Mouse (Mus musculus): ENCODE data around the gene Ppp1r11. TPM values are rescaled to one million over a fixed set of nuclear protein-coding genes. Genes with fewer than 3 reads are reported as not detected.
A peak's percentile ranks its signal among the peaks of the same experiment; 100 is the strongest.

The Ppp1r11 gene
- total RNA-seq, 2 experiments from 2014 or later: 122 to 145 TPM

- DNase-seq (ENCODE audit: extremely low spot score in 1 of 2, low spot score in 1 of 2): no peak
These were observed 18.9 kb upstream of the Ppp1r11 start for GRCm38 (mm10) chr17:36970316-36970890.

DNA sequence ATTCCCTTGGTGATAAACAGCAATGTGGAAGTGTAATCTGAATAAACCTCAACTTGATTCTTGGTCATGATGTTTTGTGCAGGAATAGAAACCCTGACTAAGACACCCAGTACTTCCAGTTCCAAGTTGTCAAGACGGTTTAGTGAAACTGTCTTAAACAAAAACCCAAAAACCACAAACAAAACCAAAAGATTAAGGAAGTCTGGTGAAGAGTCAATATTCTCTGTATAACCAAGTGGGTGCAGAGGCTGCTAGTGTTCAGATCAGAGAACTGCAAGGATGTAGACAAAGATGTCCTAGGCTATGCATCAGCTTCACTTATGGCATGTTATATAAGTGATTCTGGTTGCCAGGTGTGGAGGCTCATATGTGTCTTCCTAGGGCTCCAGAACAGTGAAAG is 15.3 kb upstream of the Ppp1r11 start:
- no peak for DNase-seq (ENCODE audit: extremely low spot score in 1 of 2, low spot score in 1 of 2)

GRCm38 (mm10) chr17:36961125-36961524 is 9.6 kb upstream of the Ppp1r11 start:
- DNase-seq (ENCODE audit: extremely low spot score in 1 of 2, low spot score in 1 of 2): no peak

DNA sequence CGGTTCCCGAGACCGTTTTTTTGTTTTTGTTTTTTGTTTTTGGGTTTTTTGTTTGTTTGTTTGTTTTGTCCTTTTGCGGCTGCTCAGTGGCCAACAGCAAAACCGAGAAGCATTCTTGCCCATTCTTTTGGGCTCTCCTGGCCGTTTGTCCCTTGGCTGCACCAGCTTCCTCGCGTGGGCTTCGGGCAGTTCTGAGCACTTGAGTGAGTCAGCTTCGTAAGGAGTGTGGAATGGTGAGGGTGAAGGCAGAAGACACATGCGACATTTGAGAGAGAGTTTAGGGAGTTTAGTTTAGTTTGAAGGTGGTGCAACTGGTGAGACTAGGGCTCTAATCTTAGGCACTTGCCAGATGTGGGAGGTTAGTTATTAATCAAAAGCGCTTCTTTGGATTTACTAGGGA is 7.3 kb upstream of the Ppp1r11 start:
- DNase-seq (ENCODE audit: extremely low spot score in 1 of 2, low spot score in 1 of 2): no peak

DNA sequence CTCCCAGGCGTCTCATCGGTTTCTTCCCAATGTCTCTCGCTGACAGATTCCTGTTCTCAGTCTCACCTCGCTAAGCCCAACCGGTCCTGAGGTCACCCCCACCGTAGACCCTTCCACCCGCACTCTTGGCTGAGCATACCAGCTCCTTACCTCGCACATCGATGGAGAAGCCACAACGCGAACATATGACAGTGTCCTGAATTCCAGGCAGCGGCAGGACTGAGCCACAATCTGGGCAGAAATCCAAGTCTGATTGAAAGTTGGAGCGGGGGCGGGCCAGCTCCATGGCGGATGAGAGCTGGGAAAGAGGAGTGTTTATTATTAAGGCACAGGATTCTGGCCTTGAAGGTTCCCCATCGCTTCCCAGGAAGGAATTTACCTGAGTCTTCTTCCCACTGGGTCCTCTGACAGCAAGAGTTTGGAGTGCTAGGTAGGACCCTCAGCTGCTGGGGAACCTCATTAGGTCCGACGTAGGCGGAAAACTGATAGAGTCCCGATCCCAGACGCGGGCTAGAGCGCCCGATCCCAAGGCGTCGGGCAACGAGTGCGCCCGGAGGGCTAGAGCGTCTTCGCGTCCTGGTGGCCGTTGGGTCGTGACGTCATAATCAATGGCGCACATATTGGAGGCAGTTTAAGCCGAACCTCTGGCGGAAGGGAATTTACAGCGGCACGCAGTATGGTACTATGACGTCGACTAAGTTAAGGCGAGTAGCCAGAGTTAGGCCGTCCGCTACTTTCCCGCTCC is 6.6 kb upstream of the Ppp1r11 start, which contains the start of the genes Znrd1 and Znrd1as:
Gene Znrd1 (minus strand): TSS at position 561 of the 745 bp plus-strand sequence.
Gene Znrd1as (plus strand): TSS at position 594 of the 745 bp plus-strand sequence.
- DNase-seq (ENCODE audit: extremely low spot score in 1 of 2, low spot score in 1 of 2): peak; percentile 84 to 88

DNA sequence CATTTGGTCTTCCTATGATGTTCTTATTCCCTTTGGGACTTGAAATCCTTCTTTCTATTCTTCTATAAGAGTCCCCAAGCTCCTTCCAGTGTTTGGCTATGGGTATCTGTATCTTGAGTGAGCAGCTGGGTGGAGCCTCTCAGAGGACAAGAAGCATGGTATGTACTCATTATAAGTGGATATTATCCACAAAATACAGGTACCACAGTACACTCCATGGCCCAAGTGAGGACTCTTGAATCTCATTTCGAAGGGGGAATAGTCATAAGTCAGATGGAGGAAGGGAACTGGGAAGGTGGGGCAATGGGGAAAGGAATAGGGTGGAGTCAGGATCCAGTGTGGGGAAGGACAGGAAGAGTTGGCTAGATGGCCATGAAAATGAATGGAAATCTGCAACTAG is 1.5 kb upstream of the Ppp1r11 start:
- no peak for DNase-seq (ENCODE audit: extremely low spot score in 1 of 2, low spot score in 1 of 2)

GRCm38 (mm10) chr17:36952631-36953030 is 1.1 kb upstream of the Ppp1r11 start:
- no peak for DNase-seq (ENCODE audit: extremely low spot score in 1 of 2, low spot score in 1 of 2)

DNA sequence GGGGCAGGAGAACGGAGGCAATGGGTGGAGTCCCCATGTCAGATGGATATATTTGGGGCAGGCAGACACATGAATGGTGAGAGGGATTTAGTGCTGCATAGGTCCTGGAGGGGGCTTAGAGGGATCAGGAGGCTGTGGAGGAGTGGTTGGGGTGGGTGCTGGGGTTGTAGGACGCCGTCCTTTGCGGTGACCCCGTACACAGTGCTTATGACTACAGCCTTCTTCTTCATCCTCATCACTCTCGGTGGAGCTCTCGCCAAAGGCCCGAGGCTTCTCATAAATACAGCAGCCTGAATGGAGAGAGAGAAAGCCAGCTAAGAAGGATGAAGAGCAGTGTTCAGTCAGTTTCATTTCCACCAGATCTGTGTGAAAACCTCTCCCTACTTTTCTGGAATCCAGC is 2.3 kb downstream of the Ppp1r11 start:
- no peak for DNase-seq (ENCODE audit: extremely low spot score in 1 of 2, low spot score in 1 of 2)

DNA sequence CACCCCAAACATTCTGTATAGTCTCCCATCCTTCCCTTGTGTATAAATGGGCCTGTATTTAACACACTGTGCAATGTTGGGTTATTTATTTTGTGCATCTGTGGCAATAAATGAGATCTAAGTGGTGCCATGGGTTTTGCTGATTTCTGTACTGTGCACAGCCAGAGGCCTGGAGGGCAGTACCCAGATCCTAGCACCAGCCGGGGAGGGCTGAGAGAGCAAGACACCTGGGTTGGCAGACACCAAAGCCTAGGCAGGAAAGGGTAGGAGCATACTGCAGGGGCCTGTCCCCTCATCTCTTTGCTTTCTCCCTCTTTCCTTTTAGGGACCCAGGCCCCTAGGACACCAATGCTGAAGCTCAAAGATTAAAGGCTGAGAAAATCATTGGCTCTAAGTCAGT is 3.3 kb downstream of the Ppp1r11 start:
- no peak for DNase-seq (ENCODE audit: extremely low spot score in 1 of 2, low spot score in 1 of 2)

DNA sequence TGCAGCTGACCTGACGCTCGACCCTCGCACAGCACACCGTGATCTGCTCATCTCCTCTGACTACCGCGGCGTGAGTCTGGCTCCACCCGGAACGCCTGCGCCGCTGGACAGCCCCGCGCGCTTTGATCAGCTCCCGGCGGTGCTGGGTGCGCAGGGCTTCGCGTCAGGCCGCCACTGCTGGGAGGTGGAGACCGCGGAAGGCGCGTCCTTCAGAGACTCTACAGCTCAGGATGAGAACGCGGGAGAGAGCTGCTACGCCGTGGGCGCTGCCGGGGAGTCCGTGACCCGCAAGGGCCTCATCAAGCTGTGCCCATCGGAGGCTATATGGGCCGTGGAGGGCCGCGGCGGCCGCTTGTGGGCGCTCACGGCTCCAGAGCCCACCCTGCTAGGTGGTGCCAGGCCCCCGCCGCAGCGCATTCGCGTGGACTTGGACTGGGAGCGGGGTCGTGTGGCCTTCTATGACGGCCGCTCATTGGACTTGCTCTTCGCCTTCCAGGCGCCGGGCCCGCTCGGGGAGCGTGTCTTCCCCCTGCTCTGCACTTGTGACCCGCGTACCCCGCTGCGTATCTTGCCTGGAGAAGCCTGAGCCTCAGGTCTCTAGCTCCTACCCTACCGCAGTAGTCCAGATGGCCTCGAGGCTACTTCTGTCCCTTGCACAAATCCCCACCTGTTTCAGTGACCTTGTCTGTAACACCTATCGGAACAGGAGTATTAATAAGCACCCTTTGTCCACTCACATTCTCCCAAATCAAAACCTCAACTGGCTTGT is 4.3 kb downstream of the Ppp1r11 start:
- peak; percentile 52 to 63 for DNase-seq (ENCODE audit: extremely low spot score in 1 of 2, low spot score in 1 of 2)

DNA sequence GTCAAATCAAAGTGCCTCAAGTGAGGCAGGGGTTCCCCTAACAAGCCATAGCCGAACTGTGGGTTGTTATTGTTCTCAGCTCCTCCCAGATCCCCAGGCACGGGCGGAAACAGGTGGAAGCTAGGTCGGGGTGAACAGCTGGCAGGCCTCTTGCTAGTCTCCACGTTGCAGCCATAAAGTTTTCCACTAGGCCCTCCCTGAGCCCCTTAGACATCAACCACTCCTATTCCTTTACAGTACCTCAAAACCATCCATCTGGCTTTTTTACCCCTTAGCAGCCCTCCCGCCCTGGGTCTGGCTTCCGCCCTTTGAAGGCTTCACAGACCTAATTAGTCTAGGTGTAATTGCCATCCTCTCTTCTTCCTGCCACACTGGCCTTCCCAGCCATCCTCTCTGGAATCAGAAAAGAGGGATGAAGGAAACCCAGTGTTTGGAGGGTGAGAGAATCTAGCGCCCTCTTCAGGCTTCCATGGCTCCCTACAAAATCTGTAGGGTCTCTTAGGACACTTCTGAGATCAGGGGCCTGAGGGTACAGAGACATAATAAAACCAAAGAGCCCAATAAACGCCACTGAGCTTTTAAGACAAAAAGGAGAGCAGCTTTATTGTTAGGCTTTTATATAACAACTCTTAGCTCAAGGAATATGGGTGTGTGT is 7.3 kb downstream of the Ppp1r11 start:
- DNase-seq (ENCODE audit: extremely low spot score in 1 of 2, low spot score in 1 of 2): no peak

DNA sequence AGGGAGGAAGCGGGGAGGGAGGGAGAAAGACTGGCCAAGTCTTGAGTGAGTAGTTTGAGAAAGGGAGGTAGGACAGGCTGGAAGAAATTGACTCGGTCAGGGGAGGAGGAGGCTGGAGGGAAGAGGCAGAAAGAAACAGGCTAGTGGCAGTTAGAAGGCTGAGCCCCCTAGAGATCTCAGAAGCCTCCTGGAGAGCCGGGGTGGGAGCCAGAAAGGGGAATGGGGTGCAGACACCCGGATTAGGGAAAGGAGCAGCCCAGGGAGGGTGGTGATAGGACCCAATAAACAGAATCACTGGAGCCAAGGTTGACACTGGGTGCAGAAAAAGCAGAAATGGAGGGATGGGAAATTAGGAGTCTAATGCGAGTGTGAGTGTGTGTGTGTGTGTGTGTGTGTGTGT is 7.8 kb downstream of the Ppp1r11 start:
- no peak for DNase-seq (ENCODE audit: extremely low spot score in 1 of 2, low spot score in 1 of 2)

DNA sequence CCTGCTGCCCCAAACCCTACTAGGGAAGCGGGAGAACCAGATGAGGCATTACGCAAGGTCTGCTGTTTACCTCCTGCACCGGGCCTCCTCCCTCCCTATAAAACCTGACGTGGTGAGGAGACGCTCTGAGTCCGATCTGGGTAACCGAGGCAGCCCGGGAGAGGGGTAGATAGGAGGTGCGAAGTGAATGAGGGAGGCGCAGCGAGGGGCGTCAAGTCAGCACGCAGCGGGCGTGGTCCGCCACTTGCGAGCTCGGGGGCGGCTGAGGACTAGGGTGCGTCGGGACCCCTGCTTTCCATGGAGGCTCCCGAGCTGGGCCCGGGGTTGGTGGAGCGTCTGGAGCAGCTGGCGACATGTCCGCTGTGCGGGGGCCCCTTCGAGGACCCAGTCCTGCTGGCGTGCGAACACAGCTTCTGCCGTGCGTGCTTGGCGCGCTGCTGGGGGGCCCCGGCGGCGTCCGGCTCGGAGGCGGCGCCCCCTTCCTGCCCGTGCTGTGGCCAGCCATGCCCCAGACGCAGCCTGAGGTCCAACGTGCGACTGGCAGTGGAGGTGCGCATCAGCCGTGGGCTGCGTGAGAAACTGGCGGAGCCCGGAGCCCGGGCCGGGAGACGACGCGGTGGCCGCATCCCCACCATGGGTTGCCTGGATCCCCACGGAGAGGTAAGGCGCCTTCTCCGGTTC is 8.6 kb downstream of the Ppp1r11 start, which contains the start of gene Rnf39:
Gene Rnf39 (plus strand): TSS at position 128 of the 681 bp plus-strand sequence.
- peak in 1 of 2 experiments; percentile 21 for DNase-seq (ENCODE audit: extremely low spot score in 1 of 2, low spot score in 1 of 2)

GRCm38 (mm10) chr17:36942391-36942790 is 9.2 kb downstream of the Ppp1r11 start:
- DNase-seq (ENCODE audit: extremely low spot score in 1 of 2, low spot score in 1 of 2): peak in 1 of 2 experiments; percentile 25

DNA sequence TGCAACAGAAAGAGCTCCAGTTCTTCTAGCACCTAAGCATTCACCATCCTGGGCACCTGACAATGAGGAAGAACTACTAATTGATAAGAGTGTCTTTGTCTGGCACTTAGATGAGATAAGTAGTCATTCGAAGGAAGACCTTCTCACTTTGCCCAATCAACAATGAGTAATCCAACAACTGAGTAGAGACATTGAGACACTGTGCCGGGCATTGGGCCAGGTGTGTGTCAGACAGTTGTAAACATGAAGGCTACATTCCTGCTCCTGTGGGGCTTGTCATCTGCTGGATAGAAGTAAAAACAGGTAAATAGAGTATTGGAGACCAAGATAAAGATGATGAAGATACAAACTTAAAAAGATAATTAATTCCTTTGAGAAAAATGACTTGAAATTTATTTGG is 13.5 kb downstream of the Ppp1r11 start:
- DNase-seq (ENCODE audit: extremely low spot score in 1 of 2, low spot score in 1 of 2): no peak

DNA sequence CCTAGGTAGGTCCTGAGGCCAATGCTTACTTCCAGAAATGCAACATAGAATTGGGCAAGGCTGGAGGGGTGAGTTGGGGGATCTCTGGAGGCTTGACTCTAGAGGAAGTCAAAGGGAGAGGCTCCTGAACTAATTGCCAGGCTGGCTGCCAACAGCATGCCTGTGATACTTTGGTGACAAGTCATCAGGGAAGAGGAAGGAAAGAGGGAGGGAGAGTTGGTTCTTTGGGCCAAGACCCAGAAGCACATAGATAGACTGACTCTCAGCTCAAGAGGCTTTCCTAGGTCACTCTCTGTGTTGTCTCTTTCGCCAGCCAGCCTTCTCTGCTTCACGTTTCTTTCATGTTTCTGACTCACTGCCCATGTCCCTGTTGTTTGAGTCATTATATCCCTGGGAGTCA is 19.7 kb downstream of the Ppp1r11 start:
- DNase-seq (ENCODE audit: extremely low spot score in 1 of 2, low spot score in 1 of 2): no peak

DNA sequence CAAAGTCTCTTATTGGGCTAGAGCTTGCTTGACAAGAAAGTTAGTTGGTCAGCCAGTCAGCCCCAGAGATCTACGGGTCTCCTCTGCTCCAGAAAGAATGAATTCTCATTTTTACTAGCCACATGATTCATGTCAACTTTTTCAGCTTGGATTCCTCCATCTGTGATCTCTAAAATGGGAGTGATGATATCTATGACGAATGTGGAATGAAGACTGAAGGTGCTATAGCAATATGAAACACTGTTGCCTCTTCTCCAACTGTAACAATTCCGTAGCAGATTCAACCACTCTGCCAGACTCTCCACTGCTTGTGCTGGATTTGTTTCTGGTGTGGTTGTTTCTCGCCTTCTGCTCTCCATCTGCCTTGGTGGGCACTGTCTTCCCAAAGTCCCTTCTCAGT is 20.4 kb downstream of the Ppp1r11 start:
- no peak for DNase-seq (ENCODE audit: extremely low spot score in 1 of 2, low spot score in 1 of 2)

GRCm38 (mm10) chr17:36930233-36930632 is 21.3 kb downstream of the Ppp1r11 start:
- no peak for DNase-seq (ENCODE audit: extremely low spot score in 1 of 2, low spot score in 1 of 2)

DNA sequence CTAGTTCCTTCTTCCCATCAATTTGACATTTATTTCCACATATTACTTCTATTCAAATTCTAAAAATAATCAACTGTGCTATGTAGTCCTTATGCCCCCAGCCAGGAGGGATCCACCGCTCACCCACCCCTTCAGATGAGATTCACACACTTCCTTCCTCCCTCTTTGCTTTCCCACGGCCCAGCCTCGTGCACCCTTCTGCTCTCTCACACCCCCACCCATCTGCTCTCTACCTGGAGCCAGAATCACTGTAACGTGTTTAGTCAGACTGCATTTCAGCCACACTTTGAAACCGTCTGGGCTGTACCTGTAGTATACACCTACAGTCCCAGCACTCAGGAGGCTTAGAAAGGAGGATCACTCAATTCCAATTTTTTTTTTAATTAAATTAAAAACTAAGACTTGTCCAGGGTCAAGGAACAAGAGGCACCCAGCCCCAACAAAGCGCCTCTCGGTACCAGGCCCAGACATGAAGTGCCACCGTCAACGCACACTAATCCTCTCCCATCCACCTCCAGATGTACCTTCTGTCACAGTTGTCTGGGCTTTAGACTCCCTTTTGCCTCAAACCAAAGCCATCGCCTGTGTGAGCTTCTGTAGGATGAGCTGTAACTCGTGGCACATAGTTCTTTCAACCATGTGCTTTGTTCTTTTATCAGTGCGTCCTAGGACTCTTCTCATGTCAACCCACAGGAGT is 22.2 kb downstream of the Ppp1r11 start:
- no peak for DNase-seq (ENCODE audit: extremely low spot score in 1 of 2, low spot score in 1 of 2)
